In genomic region chr4:95050518-95051278, GRCm38 (mm10) we compare ENCODE assay signal across 8 mouse cellular contexts. TPM values are rescaled to one million over a fixed set of nuclear protein-coding genes. Genes with fewer than 3 reads are reported as not detected.
DNase-seq lines count a peak whose midpoint lies in the region; ATAC-seq and TF ChIP-seq lines count a peak whose summit lies in the region.

No protein-coding gene starts in this region.

- no peak for TF ChIP-seq EP300 in lung, postnatal 0 days (IDR thresholded peaks at IDR 0.05)

- DNase-seq in CD8-positive naive resting alpha-beta T cell, adult 2 months (ENCODE audit: low read depth in 2 of 2, low spot score in 2 of 2): peak; percentile 44 to 54
- DNase-seq in cerebellum, adult 18-20 months: peak; percentile 72 to 80
- peak; percentile 50 to 81 for DNase-seq in frontal cortex, adult 2 months (ENCODE audit: extremely low spot score in 1 of 2, low spot score in 1 of 2)
- peak; percentile 73 to 75 for DNase-seq in layer of hippocampus, postnatal 14 days (ENCODE audit: low spot score in 2 of 2)
- DNase-seq in lung, postnatal 0 days (ENCODE audit: low spot score): peak; percentile 80
- peak; percentile 60 for DNase-seq in ovary, postnatal 14 days (ENCODE audit: low spot score)
- peak; percentile 62 to 73 for DNase-seq in thymus, postnatal 10 days (ENCODE audit: low spot score in 2 of 2)

- WGBS in hindbrain, embryonic 12.5 days: under 1% methylated on average over 70 of the region's 70 CpGs
- under 1% methylated on average over 65 of the region's 70 CpGs for WGBS in lung, postnatal 0 days

- peak; percentile 71 for TF ChIP-seq CTCF in lung, postnatal 0 days (IDR thresholded peaks at IDR 0.05)

- ATAC-seq in hindbrain, embryonic 12.5 days (ENCODE audit: low FRiP score): peak; percentile 13
- no peak for ATAC-seq in lung, postnatal 0 days

- no peaks in the 10 kb centered on the region for H3K27me3 ChIP-seq in hindbrain, embryonic 12.5 days
- H3K27me3 ChIP-seq in lung, postnatal 0 days (replicated peaks; ENCODE audit: insufficient read depth, low read length): no peaks in the 10 kb centered on the region

- no peaks in the 10 kb centered on the region for H3K36me3 ChIP-seq in hindbrain, embryonic 12.5 days
- H3K36me3 ChIP-seq in lung, postnatal 0 days (ENCODE audit: insufficient read depth, low read length): peaks cover 4% of the 10 kb centered on the region; the same call in 1 of the 2 replicates

- peaks cover 24% of the 10 kb centered on the region for H3K4me1 ChIP-seq in hindbrain, embryonic 12.5 days
- 0 out of 2 replicates have a peak, but pooled peaks cover 8% of the 10 kb centered on the region for H3K4me1 ChIP-seq in lung, postnatal 0 days (ENCODE audit: insufficient read depth, low read depth, low read length)

- peak overlapping the region; percentile 87 for H3K9ac ChIP-seq in hindbrain, embryonic 12.5 days
- H3K9ac ChIP-seq in lung, postnatal 0 days (replicated peaks; ENCODE audit: low read depth): peak overlapping the region; percentile 99

- H3K27ac ChIP-seq in hindbrain, embryonic 12.5 days: peak overlapping the region; percentile 92
- H3K27ac ChIP-seq in lung, postnatal 0 days (ENCODE audit: low read length): peak overlapping the region; percentile 100

- no peaks in the 10 kb centered on the region for H3K9me3 ChIP-seq in hindbrain, embryonic 12.5 days (replicated peaks)
- H3K9me3 ChIP-seq in lung, postnatal 0 days (ENCODE audit: low read length): no peaks in the 10 kb centered on the region

- peak overlapping the region; percentile 72 for H3K4me3 ChIP-seq in hindbrain, embryonic 12.5 days
- peak overlapping the region; percentile 94 for H3K4me3 ChIP-seq in lung, postnatal 0 days (ENCODE audit: low read depth, low read length)

- H3K4me2 ChIP-seq in hindbrain, embryonic 12.5 days (replicated peaks): peak overlapping the region; percentile 96
- peak overlapping the region; percentile 70 for H3K4me2 ChIP-seq in lung, postnatal 0 days (replicated peaks; ENCODE audit: low read depth, low read length)

RNA-seq across cellular contexts. Expression of gene Jun, which starts 1.3 kb away (rescaled TPM):
- polyA plus RNA-seq in frontal cortex, adult 2 months (2012; rRNA removed): 41.8 and 45.5 TPM in 2 replicates
- 70.7 and 86.0 TPM in 2 replicates for polyA plus RNA-seq in hindbrain, embryonic 12.5 days (2016; fragmentation: Nextera tagmentation; extraction: Ambion mirVana)
- total RNA-seq in layer of hippocampus, postnatal 14 days (2021): 10 to 100 TPM; 70.6 to 72.1 TPM
- 145 and 158 TPM in 2 replicates for polyA plus RNA-seq in lung, postnatal 0 days (2015; fragmentation: Nextera tagmentation; extraction: Ambion mirVana)
